Mouse (Mus musculus) MEL (cell line): Measurements from ENCODE around the gene Chil1. TPM values are rescaled to one million over a fixed set of nuclear protein-coding genes. Genes with fewer than 3 reads are reported as not detected.

Experiments used
- DNase-seq: peaks from one replicate; pipeline ENCODE4 v3.0.0; 2011; ENCODE audit warnings: low read depth, low spot score
- H3K27ac ChIP-seq: 2 replicates; pipeline ENCODE4 v1.5.1; 2012; ENCODE audit warnings: low read depth, mild to moderate bottlenecking, control low read depth, low read length, moderate library complexity; ENCODE audit not compliant: control insufficient read depth
- H3K27me3 ChIP-seq, 2 experiments: fragments of 150-350 bp in 1 of 2; sonication (generic) in 1 of 2; 2 replicates each; pipeline ENCODE4 v1.6.1; 2012; ENCODE audit warnings: low read length in 2 of 2, mild to moderate bottlenecking in 2 of 2, improper control_type of control experiment in 1 of 2, moderate library complexity in 1 of 2; ENCODE audit not compliant: insufficient read depth in 2 of 2, control insufficient read depth in 1 of 2
- H3K36me3 ChIP-seq, 2 experiments: 2 replicates each; pipeline ENCODE4 v1.6.1; 2012 to 2014; ENCODE audit warnings: low read length in 2 of 2, improper control_type of control experiment in 1 of 2, inconsistent platforms in 1 of 2, mild to moderate bottlenecking in 1 of 2; ENCODE audit not compliant: insufficient read depth in 2 of 2, control insufficient read depth in 1 of 2
- H3K4me1 ChIP-seq, 2 experiments: fragments of 150-350 bp in 1 of 2; sonication (generic) in 1 of 2; 2 replicates each; pipeline ENCODE4 v1.6.1; 2012; ENCODE audit warnings: low read length in 2 of 2, improper control_type of control experiment in 1 of 2, mild to moderate bottlenecking in 1 of 2; ENCODE audit not compliant: insufficient read depth in 2 of 2, control insufficient read depth in 1 of 2
- H3K4me3 ChIP-seq, 2 experiments: fragments of 150-350 bp in 1 of 2; sonication (generic) in 1 of 2; 2 replicates each; pipeline ENCODE4 v1.5.1; 2012; ENCODE audit warnings: low read depth in 2 of 2, low read length in 2 of 2, mild to moderate bottlenecking in 2 of 2, moderate library complexity in 2 of 2, control low read depth in 1 of 2, improper control_type of control experiment in 1 of 2; ENCODE audit not compliant: control insufficient read depth in 1 of 2, insufficient read depth in 1 of 2
- H3K79me2 ChIP-seq: 2 replicates; pipeline ENCODE4 v1.6.1; 2012; ENCODE audit warnings: mild to moderate bottlenecking, low read length, moderate library complexity; ENCODE audit not compliant: control insufficient read depth, poor library complexity, insufficient read depth
- H3K9ac ChIP-seq: 2 replicates; pipeline ENCODE4 v1.6.1; 2012; ENCODE audit warnings: low read depth, mild to moderate bottlenecking, control low read depth, low read length, moderate library complexity; ENCODE audit not compliant: control insufficient read depth, poor library complexity, severe bottlenecking
- H3K9me3 ChIP-seq: fragments of 150-350 bp; sonication (generic); replicated peaks from 2 replicates; pipeline ENCODE4 v1.6.1; 2012; ENCODE audit warnings: mild to moderate bottlenecking, low read length, improper control_type of control experiment, moderate library complexity; ENCODE audit not compliant: insufficient read depth
- CHD1 ChIP-seq: IDR thresholded peaks from 2 replicates; pipeline ENCODE4 v1.6.1; 2012; ENCODE audit warnings: low read depth, mild to moderate bottlenecking, inconsistent platforms, low read length, improper control_type of control experiment
- CTCF ChIP-seq, 3 experiments: IDR thresholded peaks in 2 of 3; conservative IDR thresholded peaks in 1 of 3; 2 replicates each; pipeline ENCODE4 v1.5.1; 2011 to 2012; ENCODE audit warnings: low read length in 3 of 3, low read depth in 2 of 3, mild to moderate bottlenecking in 2 of 3, improper control_type of control experiment in 1 of 3, inconsistent platforms in 1 of 3, mixed read lengths in 1 of 3, moderate library complexity in 1 of 3; ENCODE audit not compliant: control insufficient read depth in 1 of 3, insufficient read depth in 1 of 3, poor library complexity in 1 of 3, severe bottlenecking in 1 of 3
- E2F4 ChIP-seq: IDR thresholded peaks from 2 replicates; pipeline ENCODE4 v1.6.1; 2011; ENCODE audit warnings: low read depth, low read length, improper control_type of control experiment, borderline replicate concordance
- EP300 ChIP-seq, 2 experiments: IDR thresholded peaks; 2 replicates each; pipeline ENCODE4 v1.6.1; 2011; ENCODE audit warnings: improper control_type of control experiment in 2 of 2, low read length in 2 of 2, low read depth in 1 of 2, mild to moderate bottlenecking in 1 of 2
- ETS1 ChIP-seq: IDR thresholded peaks from 2 replicates; pipeline ENCODE4 v1.6.1; 2012; ENCODE audit warnings: low read depth, mild to moderate bottlenecking, inconsistent platforms, low read length, improper control_type of control experiment, moderate library complexity
- GABPA ChIP-seq: IDR thresholded peaks from 2 replicates; pipeline ENCODE4 v1.6.1; 2012; ENCODE audit warnings: low read depth, mild to moderate bottlenecking, inconsistent platforms, low read length, improper control_type of control experiment, moderate library complexity
- GATA1 ChIP-seq: IDR thresholded peaks from 2 replicates; pipeline ENCODE4 v1.6.1; 2011; ENCODE audit warnings: low read depth, low read length, improper control_type of control experiment
- MAFK ChIP-seq: IDR thresholded peaks from 2 replicates; pipeline ENCODE4 v1.6.1; 2011; ENCODE audit warnings: low read depth, mild to moderate bottlenecking, low read length, improper control_type of control experiment, borderline replicate concordance
- MAX ChIP-seq: IDR thresholded peaks from 2 replicates; pipeline ENCODE4 v1.6.1; 2011; ENCODE audit warnings: low read length, improper control_type of control experiment
- NELFE ChIP-seq: IDR thresholded peaks from 2 replicates; pipeline ENCODE4 v1.6.1; 2011; ENCODE audit warnings: low read depth, low read length, improper control_type of control experiment
- POLR2AphosphoS5 ChIP-seq: IDR thresholded peaks from 2 replicates; pipeline ENCODE4 v1.6.1; 2012; ENCODE audit warnings: low read depth, borderline replicate concordance, mild to moderate bottlenecking, inconsistent platforms, low read length, moderate library complexity, mixed read lengths
- SMC3 ChIP-seq: IDR thresholded peaks from 2 replicates; pipeline ENCODE4 v1.6.1; 2011; ENCODE audit warnings: low read depth, low read length, improper control_type of control experiment
- TAL1 ChIP-seq: IDR thresholded peaks from 2 replicates; pipeline ENCODE4 v1.6.1; 2012; ENCODE audit warnings: mild to moderate bottlenecking, inconsistent platforms, low read length, moderate library complexity, mixed read lengths
- TCF12 ChIP-seq: IDR thresholded peaks from 2 replicates; pipeline ENCODE4 v1.6.1; 2014; ENCODE audit warnings: low read depth, mild to moderate bottlenecking, inconsistent platforms, low read length, improper control_type of control experiment, moderate library complexity
- USF1 ChIP-seq: IDR thresholded peaks from 2 replicates; pipeline ENCODE4 v1.6.1; 2014; ENCODE audit warnings: low read depth, mild to moderate bottlenecking, inconsistent platforms, low read length, improper control_type of control experiment, moderate library complexity
- ZKSCAN1 ChIP-seq: IDR thresholded peaks from 2 replicates; pipeline ENCODE4 v1.6.1; 2012; ENCODE audit warnings: low read depth, mild to moderate bottlenecking, inconsistent platforms, low read length, improper control_type of control experiment, moderate library complexity
- ZMIZ1 ChIP-seq: IDR thresholded peaks from 2 replicates; pipeline ENCODE4 v1.6.1; 2012; ENCODE audit warnings: low read depth, mild to moderate bottlenecking, inconsistent platforms, low read length, improper control_type of control experiment, moderate library complexity
- ZNF384 ChIP-seq: IDR thresholded peaks from 2 replicates; pipeline ENCODE4 v1.6.1; 2012; ENCODE audit warnings: low read depth, mild to moderate bottlenecking, inconsistent platforms, low read length, improper control_type of control experiment
- polyA plus RNA-seq, 2 experiments: library from polyadenylated mRNA; stranded (reverse) in 1 of 2; unstranded in 1 of 2; fragments of >175 nt in 1 of 2; fragments of >200 nt in 1 of 2; gene quantifications; 2 replicates each; pipeline versions ENCODE4 v1.2.1 to v1.2.4; 2012; ENCODE audit warnings: low replicate concordance in 2 of 2, low read depth in 1 of 2; ENCODE audit not compliant: insufficient read length in 2 of 2, insufficient read depth in 1 of 2, missing spikeins in 1 of 2
- total RNA-seq: library from RNA; depleted of rRNA; stranded (reverse); fragments of 300-350 nt; gene quantifications from 2 replicates; pipeline ENCODE4 v1.2.3, GENCODE M21; 2012

The Chil1 gene
- total and polyA plus RNA-seq, 3 experiments = not detected

DNA sequence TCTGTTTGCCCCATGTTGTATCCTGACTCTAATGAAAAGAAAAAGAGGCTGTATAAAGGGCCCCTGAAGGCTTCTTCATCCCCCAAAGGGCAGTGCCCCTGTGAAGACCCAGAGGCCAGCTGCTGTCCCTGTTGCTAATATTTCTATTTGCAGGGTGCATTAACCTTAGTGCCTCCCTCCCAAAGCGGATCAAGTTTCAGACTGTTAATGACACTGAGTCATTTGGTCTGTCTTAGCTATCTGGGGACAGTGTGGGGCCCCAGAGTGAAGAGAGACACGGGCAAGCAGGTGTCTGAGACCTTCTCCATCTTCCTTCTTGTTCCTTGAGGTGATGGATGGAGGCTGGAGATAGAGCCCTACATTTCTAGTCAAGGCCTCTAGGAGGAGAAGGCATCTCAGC, 13.1 kb downstream of the Chil1 start:
- Histone ChIP-seq H3K9me3 (no peaks in the 10 kb centered on the region), H3K4me3 (no peak overlapping the region), H3K4me1 (peaks cover 0 to 13% of the 10 kb centered on the region in 2 experiments; a peak in 2 of 4 replicates), H3K9ac (no peak overlapping the region), H3K27ac (no peak overlapping the region), H3K36me3 (peaks cover 0 to 4% of the 10 kb centered on the region in 2 experiments; a peak in 1 of 4 replicates), H3K27me3 (no peaks in the 10 kb centered on the region), H3K79me2 (no peaks in the 10 kb centered on the region)
- DNase-seq = no peak
- TF ChIP-seq ZMIZ1 = no peak
- TF ChIP-seq ZNF384 = no peak
- TF ChIP-seq ZKSCAN1 = no peak
- TF ChIP-seq NELFE = no peak
- TF ChIP-seq MAFK = no peak
- TF ChIP-seq MAX = no peak
- no peak for TF ChIP-seq SMC3
- no peak for TF ChIP-seq TAL1
- TF ChIP-seq USF1 = no peak
- TF ChIP-seq EP300 (IDR thresholded peaks at IDR 0.05; ENCODE audit: low read depth in 1 of 2, low read length in 2 of 2) = no peak
- TF ChIP-seq CHD1 = no peak
- TF ChIP-seq GABPA = no peak
- no peak for TF ChIP-seq CTCF (IDR thresholded peaks at IDR 0.05 in 2 of 3, conservative IDR thresholded peaks at IDR 0.05 in 1 of 3; ENCODE audit: control insufficient read depth in 1 of 3, insufficient read depth in 1 of 3, low read depth in 2 of 3, low read length in 3 of 3, poor library complexity in 1 of 3, severe bottlenecking in 1 of 3)
- TF ChIP-seq POLR2AphosphoS5 = no peak
- no peak for TF ChIP-seq E2F4
- no peak for TF ChIP-seq ETS1

DNA sequence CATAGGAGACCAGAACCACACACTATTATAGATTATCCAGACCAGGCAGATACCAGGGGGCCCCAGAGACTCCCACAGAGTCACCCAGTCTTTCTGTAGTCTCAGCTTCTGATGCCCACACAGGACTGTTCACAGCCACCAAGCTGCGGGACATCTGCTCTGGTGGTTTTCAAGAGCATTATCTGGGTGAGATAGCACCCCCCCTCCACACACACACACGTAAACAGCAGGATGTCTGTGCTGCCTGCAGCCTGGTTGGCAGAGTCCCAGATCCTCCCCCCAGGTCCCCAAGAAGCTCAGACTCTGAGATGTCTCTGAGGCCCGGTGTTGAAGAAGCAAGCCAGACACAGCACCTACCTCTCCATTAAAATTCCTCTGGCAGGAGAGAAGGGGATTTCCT, 13.6 kb downstream of the Chil1 start:
- DNase-seq = peak; percentile 75
- Histone ChIP-seq H3K4me3 (no peak overlapping the region), H3K36me3 (peaks cover 0 to 4% of the 10 kb centered on the region in 2 experiments; a peak in 1 of 4 replicates), H3K4me1 (peaks cover 0 to 13% of the 10 kb centered on the region in 2 experiments; a peak in 2 of 4 replicates), H3K9ac (0 out of 2 replicates have a peak overlapping the region, but pooled peaks have one; percentile 10), H3K79me2 (no peaks in the 10 kb centered on the region), H3K27ac (no peak overlapping the region), H3K27me3 (no peaks in the 10 kb centered on the region), H3K9me3 (no peaks in the 10 kb centered on the region)
- TF ChIP-seq GATA1 = peak; percentile 66
- peak; percentile 51; the same call in 1 of the 2 replicates for TF ChIP-seq TCF12
- TF ChIP-seq ZNF384 = no peak
- 0 out of 2 replicates have a peak, but pooled peaks have one; percentile 32 for TF ChIP-seq ETS1
- peak in 1 of 2 experiments; percentile 58; a peak in 3 of 4 replicates for TF ChIP-seq EP300 (IDR thresholded peaks at IDR 0.05; ENCODE audit: low read depth in 1 of 2, low read length in 2 of 2)
